Mouse (Mus musculus): Measurements from ENCODE around the gene Mpped1.

DNA sequence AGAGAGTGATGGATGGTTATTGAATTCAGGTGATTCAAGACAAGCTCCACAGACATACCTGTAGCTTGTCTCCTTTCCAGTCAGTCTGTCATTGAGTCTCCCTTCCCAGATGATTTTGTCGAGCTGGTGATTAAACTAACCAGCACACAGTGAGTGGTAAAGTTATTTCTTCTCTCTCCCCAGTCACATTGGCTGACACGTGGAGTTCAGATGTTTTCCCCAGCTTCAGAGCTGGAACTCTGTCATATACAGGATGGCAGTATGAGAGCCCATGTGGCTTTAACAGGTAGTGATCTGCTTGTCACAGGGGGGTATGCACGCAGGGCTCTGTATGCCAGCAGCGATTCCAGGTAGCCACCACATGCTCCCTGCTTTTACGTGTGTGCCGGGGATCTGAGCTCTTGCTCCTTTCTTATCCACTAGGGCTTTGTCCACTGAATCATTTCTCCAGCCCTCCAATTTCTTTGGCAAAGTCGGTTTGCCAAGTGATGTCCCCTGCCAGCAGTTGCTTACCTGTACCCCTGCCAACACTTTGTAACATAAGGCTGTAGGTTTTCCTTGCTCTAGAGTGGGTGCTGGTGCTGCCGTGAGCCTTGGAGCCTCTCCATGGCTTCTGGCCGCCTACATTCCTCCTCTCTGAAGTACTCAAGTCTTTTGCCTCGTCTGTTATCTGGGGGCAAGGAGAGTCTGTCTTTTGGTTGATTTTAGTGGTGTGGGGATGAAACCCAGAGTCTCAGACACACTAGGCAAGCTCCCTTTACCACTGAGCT lies 61.9 kb downstream of the Mpped1 start:
- TF ChIP-seq CTCF (IDR thresholded peaks at IDR 0.05; ENCODE audit: low read depth, low read length) (no peak), GATA1 (IDR thresholded peaks at IDR 0.05; ENCODE audit: borderline replicate concordance, low read length) (no peak), TAL1 (conservative IDR thresholded peaks at IDR 0.05; ENCODE audit: low read depth, low read length) (no peak), POLR2AphosphoS5 (IDR thresholded peaks at IDR 0.05; ENCODE audit: insufficient replicate concordance, low read depth, low read length) (no peak)
